Mouse (Mus musculus) left cerebral cortex, adult 18-20 months (tissue): ENCODE measurements around the gene Nbl1. TPM values are rescaled to one million over a fixed set of nuclear protein-coding genes. Genes with fewer than 3 reads are reported as not detected.

ENCODE experiments used
- DNase-seq, 2 experiments: peaks; one replicate each; pipeline ENCODE4 v3.0.0; 2021 to 2022; ENCODE audit warnings: low spot score in 2 of 2, mixed read lengths in 1 of 2
- total RNA-seq, 2 experiments: library from RNA; stranded (reverse); gene quantifications; 2 replicates each; pipeline ENCODE4 v1.2.3; 2021

Gene Nbl1
- total RNA-seq, 2 experiments from 2014 or later = 62.6 to 66.6 TPM

- peak; percentile 38 to 48 for DNase-seq
Observed at GRCm38 (mm10) chr4:139033263-139034009, 59.4 kb downstream of the Nbl1 start.

- DNase-seq = no peak
Observed at GRCm38 (mm10) chr4:139032521-139032920, 60.3 kb downstream of the Nbl1 start.

Other genes with a start within 250 kb of the Nbl1 start
- 1 to 10 TPM; 3.6 to 3.9 TPM for gene Pla2g5, start 229.5 kb downstream of the Nbl1 start, total RNA-seq
- not detected for gene Gm13030, start 219.0 kb downstream of the Nbl1 start, total RNA-seq
- not detected for gene Pla2g2e, start 215.1 kb downstream of the Nbl1 start, total RNA-seq
- 10 to 100 TPM; 14.8 to 17.1 TPM for gene Otud3, start 179.0 kb downstream of the Nbl1 start, total RNA-seq
- gene Rnf186, start 125.9 kb downstream of the Nbl1 start, total RNA-seq = not detected
- 1 to 10 TPM; 2.1 to 2.3 TPM for gene Tmco4, start 120.1 kb downstream of the Nbl1 start, total RNA-seq
- 1 to 10 TPM; 5.7 to 7.6 TPM for gene Htr6, start 17.4 kb downstream of the Nbl1 start, total RNA-seq
- gene Minos1, start 38.1 kb upstream of the Nbl1 start, total RNA-seq = 100 to 1,000 TPM; 198 to 207 TPM
- 100 to 1,000 TPM; 302 to 316 TPM for gene Capzb, start 99.9 kb upstream of the Nbl1 start, total RNA-seq
- gene Pqlc2, start 217.7 kb upstream of the Nbl1 start, total RNA-seq = 10 to 100 TPM; 15.0 to 15.8 TPM
- 10 to 100 TPM; 26.8 to 27.0 TPM for gene Akr7a5, start 217.8 kb upstream of the Nbl1 start, total RNA-seq